Mouse (Mus musculus) urinary bladder, postnatal 10 days (tissue): Measurements from ENCODE around the gene Ldha.
"Not testable (repeated sequence)": the region's sequence is repeated elsewhere in the genome, so short reads cannot be mapped to it uniquely, and the experiment has no call there.

ENCODE experiments used
- DNase-seq: peaks from one replicate; pipeline ENCODE4 v3.0.0; 2022; ENCODE audit warnings: low spot score

Gene Ldha

GRCm38 (mm10) chr7:46880992-46881391 is 39.7 kb downstream of the Ldha start:
- no peak for DNase-seq

GRCm38 (mm10) chr7:46881941-46882340 is 40.7 kb downstream of the Ldha start:
- not testable (repeated sequence) for DNase-seq

GRCm38 (mm10) chr7:46883304-46883703 is 42.0 kb downstream of the Ldha start:
- DNase-seq = no peak

GRCm38 (mm10) chr7:46895511-46895910 is 54.2 kb downstream of the Ldha start:
- no peak for DNase-seq

- DNase-seq = no peak
These were observed 58.1 kb downstream of the Ldha start for GRCm38 (mm10) chr7:46899343-46899742.
